Mouse (Mus musculus): ENCODE measurements around the gene Smchd1.
"Not testable (repeated sequence)": the region's sequence is repeated elsewhere in the genome, so short reads cannot be mapped to it uniquely, and the experiment has no call there.

Smchd1 gene

DNA sequence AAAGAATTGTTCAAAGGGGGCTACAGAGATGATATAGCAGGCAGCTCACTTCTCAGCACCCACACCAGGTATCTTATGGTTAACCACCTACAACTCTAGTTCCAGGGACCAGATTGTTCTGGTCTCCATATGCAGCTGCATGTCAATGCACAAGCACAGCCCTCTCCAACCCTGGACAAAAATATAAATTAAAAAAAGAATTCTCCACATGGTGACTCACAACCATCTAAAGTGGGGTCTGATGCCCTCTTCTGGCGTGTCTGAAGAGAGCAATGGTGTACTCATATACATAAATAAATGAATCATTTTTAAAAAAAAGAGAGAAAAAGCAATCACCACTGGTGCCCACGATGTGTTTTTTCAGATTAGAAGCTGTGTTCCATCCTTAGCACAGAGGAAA lies 30.4 kb downstream of the Smchd1 start:
- DNase-seq (ENCODE audit: low spot score in 2 of 2) = peak in 1 of 2 experiments; percentile 21

DNA sequence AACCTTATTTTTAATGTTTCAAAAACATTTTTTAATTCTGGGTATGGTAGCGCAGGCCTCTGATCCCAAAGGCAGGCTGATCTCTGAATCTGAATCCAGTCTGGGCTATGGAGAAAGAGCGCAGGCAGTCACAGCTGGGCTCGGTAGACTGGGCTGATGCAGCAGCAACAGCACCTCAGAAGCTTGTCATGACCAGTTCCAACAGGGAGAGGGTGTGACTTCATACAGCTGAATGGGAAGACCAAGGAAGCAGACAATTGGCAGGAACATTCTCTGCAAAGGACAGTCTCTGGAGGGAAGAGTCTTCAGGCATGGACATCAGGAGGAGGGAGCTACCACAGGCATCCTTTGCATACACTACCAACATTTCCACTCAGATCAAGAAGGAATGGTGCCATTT lies 31.0 kb downstream of the Smchd1 start:
- DNase-seq (ENCODE audit: low spot score in 2 of 2) = no peak

DNA sequence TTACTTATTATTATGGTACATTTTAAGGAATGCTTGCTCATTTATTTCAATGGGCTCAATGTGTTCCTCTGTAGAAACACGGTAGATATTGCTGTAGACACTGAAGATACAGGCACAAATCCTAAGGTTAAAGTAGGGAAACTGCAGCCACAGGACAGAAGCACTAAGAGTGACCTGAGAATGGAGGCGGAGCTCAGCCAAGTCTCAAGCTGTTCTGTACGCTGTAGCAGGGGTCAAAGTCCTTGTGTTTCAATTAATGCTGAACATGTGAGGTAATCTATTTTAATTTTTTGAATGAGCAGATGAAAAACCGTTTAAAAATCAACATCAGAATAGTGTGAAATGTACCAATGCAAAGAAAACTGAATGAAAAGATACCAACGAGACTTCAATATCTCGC lies 31.9 kb downstream of the Smchd1 start:
- DNase-seq (ENCODE audit: low spot score in 2 of 2) = no peak

DNA sequence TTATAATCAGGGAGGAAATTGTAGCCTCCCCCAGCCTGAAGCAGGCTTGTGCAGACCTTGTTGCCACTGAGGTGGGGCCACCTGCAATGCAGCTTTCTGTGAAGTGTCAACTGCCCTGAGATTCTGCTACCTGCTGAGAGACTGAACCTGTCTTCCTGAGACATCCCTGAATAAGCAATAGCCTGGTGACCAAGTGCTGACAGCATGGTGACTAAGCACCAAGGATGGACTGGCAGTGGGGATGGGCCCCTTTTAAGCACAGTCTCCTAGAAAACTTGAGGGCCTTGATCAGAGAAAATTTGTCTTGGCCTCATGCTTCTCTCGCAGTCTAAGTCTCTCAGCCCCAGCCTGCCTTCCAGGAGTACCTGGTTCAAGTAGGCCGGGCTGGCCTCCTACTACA lies 52.6 kb downstream of the Smchd1 start:
- DNase-seq (ENCODE audit: low spot score in 2 of 2) = not testable (repeated sequence)

DNA sequence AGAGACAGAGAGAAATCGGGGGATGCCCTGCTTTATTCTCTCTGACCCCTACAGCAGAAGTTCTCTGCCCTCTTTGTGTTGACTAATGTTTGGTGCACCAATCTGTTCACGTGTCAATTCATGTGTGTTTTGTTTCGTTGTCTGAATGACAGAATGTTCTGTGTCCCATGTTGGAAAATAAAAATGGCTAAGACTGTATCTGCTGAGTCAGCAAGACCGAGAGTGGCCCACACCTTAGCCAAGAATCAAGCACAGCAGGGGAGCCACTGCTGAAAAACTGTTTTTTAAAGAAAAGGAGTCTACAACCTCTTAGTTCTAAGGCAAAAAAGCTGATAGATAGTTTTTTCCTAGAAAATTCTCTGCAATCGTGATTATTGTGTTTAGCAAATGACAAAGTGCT lies 55.7 kb downstream of the Smchd1 start:
- DNase-seq (ENCODE audit: low spot score in 2 of 2) = not testable (repeated sequence)

DNA sequence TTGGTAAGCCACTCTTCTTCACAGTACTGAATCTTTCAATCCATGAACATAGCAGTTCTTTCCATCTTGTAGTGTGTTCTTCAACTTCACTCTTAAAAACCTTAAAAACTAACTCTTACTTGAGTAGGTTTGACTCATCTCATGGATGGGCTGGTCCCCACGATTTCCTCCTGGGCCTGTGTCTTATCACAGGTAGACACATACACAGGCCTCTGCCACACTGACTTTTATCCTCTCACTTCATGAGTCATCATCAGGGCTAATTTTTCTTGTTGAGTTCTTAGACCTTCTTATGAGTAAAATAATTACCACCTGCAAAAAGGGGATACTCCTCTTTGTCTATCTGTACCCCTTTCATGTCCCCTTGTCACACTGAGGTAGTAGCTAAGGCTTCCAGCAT lies 58.1 kb downstream of the Smchd1 start:
- no peak for DNase-seq (ENCODE audit: low spot score in 2 of 2)

DNA sequence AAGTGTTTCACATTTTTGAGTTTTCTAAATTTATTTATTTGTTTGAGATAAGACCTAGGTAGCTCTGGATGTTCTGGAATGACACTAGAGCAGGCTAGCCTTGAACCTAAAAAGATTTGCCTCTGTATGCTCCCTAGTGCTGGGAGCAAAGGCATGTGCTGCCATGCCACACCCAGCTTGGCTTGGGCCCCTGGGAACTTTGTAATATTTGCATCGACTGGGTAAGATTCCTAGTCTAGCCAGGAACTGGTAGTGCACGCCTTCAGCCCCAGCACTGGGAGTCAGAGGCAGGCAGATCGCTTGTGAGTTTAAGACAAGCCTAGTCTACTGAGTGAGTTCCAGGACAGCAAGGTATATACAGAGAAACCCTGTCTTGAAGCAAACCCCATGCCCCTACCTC lies 87.7 kb downstream of the Smchd1 start:
- DNase-seq (ENCODE audit: low spot score in 2 of 2) = no peak

DNA sequence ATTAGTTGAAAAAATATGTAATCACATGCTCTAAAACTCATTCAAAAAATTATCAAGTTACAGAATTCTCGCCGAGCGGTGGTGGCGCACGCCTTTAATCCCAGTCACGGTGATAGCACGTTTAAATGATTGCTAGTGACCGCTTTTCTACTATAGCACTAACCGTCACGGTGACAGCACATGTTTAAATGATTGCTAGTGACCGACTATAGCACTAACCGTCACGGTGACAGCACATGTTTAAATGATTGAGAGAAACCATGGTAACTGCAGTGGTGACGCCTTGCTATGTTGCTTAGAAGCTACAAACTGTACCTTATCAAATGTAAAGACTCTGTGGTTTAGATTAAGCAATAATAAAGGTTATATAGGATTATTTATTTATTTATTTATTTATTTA lies 94.8 kb downstream of the Smchd1 start:
- DNase-seq (ENCODE audit: low spot score in 2 of 2) = no peak

DNA sequence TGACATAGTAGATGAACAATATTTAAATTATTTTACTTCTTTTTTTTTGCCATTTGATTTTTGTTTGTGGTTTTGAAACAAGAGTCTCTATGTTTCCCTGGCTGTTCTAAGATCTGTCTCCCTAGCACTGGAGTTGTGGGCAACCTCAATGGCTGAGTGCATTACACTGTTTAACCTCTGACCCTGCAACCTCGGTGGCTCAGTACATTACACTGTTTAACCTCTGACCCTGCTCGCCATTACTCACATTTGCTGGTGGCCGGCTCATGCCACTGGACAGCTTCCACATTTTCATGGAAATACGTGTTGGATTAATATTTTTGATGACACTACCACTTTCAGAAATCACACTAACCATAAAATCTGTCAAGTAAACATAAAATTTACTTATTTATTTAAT lies 97.2 kb downstream of the Smchd1 start:
- DNase-seq (ENCODE audit: low spot score in 2 of 2) = no peak

DNA sequence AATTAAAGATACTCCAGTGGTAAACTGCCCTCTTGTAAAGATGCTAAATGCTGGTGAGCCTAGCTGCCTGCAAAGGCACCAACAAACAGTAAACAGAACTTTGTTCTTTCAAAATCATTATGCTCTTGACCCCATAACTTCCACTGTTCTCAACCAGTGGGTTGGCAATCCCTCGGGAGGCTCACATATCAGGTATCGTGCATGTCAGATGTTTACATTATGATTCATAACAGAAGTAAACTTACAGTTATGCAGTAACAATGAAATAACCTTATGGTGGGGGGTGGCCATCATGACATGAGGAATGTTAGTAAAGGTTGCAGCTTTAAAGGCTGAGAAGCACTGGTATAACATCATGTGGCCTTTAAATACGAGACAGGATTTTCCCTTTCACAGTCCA lies 119.6 kb downstream of the Smchd1 start:
- DNase-seq (ENCODE audit: low spot score in 2 of 2) = no peak

DNA sequence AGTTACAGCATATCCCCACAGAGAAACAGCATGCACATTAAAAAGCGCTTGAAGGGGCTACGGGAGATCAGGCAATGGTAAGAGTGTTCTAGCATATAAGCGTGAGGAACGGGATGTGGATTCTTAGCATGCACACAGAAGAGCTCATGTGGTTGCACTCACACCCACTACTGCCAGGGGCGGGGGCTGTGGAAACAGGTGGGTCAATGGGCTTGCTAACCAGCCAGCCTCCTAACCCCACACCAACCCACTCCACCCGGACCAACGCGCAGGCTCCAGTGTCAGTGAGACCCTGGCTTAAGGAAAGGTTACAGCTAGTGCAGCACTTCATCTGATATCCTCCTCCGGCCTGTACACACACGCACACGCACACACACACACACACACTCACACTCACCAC lies 120.9 kb downstream of the Smchd1 start:
- DNase-seq (ENCODE audit: low spot score in 2 of 2) = no peak

DNA sequence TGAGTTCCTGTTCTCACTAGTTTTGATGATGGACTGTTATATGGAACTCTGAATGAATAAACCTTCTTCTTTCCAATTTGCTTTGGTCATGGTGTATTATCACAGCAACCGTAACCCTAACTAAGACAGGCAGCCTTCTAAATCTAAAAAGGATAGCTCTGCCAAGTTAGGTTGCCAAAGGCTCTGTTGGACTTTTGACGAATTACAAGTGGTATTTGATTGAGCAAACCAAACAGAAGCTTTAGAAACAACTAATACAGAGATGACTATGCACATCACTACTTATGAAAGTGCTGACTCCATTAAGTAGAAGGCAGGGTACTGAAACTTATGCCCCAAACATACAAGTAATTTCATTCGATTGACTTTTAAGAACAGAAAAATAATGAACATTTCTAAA lies 127.0 kb downstream of the Smchd1 start:
- DNase-seq (ENCODE audit: low spot score in 2 of 2) = no peak

DNA sequence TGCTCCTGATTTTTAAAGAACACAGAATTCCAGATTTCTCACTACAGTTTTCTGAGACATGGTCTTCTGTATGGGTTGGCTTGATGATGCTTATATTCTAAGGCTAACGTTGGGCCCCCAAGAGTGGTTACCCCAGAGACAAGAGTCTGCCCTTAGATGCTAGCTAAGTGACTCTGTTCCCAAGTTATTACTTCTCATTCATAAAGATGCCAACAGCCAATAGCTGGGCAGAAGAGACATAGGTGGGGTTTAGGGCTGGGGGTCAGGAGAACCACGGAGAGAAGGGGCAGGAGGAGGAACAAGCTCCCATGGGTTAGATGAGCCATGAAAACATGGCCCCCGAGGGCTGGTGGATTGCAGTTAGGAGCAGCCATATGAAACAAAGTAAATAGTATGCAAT lies 133.1 kb downstream of the Smchd1 start:
- DNase-seq (ENCODE audit: low spot score in 2 of 2) = no peak

DNA sequence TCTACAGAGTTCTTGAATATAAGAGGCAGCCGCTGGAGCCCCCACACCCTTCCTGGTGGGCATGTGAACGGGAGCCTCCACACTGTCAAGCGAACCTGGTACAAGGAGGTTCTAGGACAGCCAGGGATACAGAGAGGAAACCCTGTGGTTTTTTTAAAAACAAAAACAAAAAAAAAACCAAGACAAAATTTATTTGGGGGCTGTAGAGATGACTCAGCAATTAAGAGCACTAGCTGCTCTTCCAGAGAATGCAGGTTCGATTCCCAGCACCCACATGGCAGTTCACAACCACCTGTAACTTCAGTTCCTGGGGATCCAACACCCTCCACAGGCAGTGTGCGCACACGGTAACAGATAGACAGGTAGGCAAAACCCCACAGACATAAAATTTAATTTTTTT lies 136.5 kb downstream of the Smchd1 start:
- no peak for DNase-seq (ENCODE audit: low spot score in 2 of 2)

DNA sequence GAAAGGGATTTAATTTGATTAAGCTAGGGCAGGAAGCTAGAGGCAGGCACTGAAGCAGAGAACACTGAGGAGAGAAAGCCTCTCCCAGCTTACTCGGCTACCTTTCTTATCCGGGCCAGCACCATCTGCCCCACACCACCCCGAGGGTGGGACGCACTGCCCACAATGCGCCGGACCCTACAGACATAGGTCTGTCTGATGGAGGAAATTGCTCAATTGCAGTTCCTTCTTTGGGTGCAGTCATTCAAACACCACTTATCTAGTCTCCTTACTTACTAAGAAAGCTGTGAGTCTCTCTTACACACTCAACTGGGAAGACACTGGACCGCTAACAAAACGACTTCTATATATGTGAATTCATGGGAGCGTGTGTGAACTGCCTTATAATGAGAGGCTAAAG lies 137.6 kb downstream of the Smchd1 start:
- DNase-seq (ENCODE audit: low spot score in 2 of 2) = no peak

DNA sequence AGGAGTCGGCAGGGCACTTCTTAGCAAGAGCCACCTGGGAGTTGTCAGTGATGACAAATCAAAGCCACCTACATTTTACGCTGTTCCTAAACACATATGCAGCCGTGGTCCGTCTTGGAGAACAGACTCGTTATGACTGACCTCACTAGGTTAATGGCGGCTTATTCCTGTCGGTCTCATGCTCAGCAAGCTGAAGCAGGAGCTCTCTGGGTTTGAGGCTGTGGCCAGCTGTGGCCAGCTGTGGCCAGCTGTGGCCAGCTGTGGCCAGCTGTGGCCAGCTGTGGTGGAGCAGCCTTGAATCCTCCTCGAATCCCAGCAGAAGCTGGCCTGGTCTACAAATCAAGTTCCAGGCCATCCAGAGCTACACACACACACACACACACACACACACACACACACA lies 138.7 kb downstream of the Smchd1 start:
- DNase-seq (ENCODE audit: low spot score in 2 of 2) = no peak

DNA sequence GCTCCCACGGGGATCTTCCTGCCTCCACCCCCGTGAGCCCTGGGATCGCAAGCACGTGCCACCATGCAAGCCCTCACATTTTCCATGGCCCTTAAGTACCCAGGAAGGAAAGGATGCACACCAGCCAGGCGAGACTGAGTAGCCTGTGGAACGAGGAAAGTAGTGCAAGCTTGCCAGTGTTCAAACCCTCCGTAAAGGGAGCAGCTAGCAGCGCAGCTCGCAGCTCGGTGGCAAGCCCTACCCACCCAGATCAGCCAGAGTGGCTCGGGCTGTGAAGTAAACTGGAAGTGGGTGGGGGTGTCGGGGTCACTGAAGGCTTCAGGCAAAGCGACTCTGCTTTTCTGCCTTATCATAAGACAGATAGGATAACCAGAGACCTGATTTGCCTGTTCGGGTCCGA lies 142.8 kb downstream of the Smchd1 start:
- DNase-seq (ENCODE audit: low spot score in 2 of 2) = no peak

DNA sequence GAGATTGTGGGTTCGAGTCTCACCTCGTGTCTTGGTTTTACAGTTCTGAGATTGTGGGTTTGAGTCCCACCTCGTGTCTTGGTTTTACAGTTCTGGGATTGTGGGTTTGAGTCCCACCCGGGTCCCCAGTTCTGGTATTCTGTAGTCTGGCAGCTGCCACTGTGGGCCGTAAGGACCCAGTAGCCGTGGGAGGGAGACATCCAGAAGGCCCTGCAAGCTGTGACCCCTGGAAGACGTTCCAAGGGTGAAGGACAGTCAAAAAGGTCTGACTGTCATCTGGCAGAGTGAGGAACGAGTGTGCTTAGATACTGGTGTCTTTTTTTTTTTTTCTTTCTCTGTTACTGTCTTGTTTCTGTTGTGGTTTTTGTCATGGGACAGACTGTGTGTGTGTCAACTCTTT lies 154.4 kb downstream of the Smchd1 start:
- not testable (repeated sequence) for DNase-seq (ENCODE audit: low spot score in 2 of 2)

DNA sequence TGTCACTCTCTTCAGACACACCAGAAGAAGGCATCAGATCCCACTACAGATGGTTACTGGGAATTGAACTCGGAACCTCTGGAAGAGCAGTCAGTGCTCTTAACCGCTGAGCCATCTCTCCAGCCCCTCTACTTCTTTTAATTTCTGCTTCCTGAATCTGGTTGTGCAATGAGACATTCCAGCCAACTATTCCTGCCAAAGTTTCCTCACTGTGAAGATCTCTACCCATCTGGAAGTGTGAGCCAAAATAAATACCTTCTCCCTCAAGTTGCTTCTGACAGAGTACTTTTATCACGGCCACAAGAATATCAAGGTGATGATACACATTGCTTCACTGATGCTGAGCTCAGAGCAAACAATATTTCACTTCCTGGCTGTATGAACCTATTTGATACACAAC lies 155.8 kb downstream of the Smchd1 start:
- no peak for DNase-seq (ENCODE audit: low spot score in 2 of 2)

DNA sequence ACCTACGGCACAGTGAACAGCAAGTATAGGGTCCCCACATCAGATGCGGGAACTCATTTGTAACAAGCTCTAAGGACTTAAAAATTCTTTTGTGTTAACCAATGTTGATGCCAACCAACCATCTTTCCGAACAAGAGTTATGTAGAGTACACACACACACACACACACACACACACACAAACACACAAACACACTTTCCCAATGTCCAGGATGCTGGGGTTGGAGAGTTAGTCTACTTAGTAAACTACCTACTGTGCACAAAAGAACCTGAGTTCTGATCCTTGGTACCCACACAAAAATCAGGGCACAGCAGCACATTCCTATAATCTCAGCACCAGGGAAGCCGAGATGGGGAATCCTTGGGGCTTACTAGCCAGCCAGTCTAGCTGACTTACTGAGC lies 157.6 kb downstream of the Smchd1 start:
- no peak for DNase-seq (ENCODE audit: low spot score in 2 of 2)

DNA sequence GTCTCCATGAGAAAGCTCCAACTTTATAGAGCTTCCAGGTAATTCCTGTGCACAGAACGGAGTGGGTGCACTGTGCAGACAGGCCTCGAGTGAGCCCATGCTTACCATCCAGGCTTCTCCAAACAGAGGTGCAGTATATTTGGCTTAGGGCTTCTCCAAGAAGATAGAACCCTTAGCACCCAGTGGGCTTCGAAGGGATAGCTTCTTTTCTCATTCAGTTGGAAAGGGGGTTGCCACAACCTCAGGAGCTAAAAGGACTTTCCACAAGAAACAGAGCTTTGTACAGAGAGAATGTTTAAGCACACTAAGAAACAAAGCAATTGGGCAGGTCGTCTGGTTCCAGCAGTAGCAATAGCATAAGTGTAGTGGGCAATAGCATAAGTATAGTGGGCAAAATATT lies 160.8 kb downstream of the Smchd1 start:
- no peak for DNase-seq (ENCODE audit: low spot score in 2 of 2)

DNA sequence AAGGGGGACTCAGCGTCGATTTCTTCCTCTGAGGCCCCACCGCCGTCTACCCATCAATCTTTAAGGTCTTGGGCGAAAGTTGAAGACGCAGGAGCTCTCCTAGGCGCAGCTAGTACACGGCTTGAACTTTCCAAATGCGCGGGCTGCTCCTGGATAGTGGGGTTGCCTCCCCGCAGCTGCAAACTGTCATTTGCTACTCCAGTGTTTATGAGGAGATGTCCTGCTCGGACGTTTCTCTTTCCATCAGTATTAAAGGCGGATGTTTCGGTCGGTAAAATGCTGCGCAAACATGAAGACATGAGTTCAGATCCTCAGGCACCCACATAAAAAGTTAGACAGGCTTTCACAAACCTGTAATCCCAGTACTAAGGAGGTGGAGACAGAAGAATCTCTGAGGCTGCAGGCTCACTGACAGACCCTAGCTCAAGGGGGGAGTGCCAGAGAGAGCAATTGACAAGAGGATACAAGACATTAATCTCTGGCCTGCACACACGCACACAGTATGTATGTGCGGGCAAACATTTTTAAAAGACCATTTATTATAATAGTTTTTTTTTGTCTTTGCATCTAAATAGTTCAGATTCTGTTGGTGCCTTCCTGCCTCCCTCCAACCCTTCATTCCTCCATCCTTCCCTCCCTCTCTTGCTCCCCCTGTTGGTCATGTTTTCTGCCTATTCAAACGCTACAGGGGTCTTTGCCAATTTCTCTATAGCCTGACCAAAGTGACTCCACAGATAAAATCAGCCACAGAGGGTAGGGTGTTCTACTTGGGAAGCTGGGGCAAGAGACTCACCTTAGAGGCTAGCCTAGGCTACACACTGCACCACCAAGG lies 163.6 kb downstream of the Smchd1 start, which contains the start of gene Emilin2:
TSS of gene Emilin2 (minus strand) at position 639 of the 832 bp plus-strand sequence.
- no peak for DNase-seq (ENCODE audit: low spot score in 2 of 2)

DNA sequence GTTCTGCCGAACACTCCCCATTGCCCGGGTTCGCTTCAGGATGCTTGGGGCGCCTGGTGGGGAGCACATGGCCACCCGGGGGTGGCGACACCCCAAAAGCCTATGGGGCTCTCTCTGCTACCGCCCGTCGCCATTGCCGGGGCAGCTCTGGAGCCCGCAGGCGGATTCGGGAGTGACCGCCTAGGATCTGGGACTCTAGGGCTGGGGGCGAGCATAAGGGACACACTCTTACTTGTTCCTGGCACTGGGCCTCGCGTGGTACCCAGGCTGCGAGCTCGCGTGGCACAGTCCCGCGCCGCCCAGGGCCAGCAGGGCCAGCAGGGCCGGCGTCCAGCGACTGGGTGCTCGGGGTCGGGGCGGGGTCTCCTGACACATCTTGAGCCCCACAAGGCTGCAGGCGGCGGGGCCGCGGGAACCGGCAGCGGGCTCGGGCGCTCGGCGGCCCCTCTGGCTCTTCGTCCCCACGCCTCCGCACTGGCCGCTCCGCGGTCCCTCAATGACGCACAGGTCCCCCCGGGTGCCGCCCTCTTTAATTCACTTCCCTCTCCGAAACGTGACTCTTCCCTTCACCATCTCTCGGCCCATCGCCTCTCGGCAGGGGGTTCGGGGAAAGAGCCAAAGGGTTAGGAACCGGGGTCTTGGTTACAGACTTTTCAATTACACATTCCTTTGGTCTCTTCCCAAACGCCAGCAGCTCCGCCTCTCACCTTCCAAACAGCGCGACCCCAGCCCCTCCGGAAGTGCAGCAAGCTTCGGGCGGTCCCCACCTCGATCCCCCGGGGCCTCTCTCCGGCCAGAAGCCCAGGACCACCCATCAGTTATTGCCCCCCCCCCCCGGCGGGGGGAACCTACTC lies 164.4 kb downstream of the Smchd1 start:
- peak in 1 of 2 experiments; percentile 8 for DNase-seq (ENCODE audit: low spot score in 2 of 2)

Measured in left cerebral cortex, adult 9 months (tissue).